Mouse (Mus musculus) CH12.LX (cell line): Measurements from ENCODE around the gene Vmn2r22.
"Not testable (repeated sequence)": the region's sequence is repeated elsewhere in the genome, so short reads cannot be mapped to it uniquely, and the experiment has no call there.

Source experiments
- CTCF ChIP-seq, 2 experiments: IDR thresholded peaks in 1 of 2; conservative IDR thresholded peaks in 1 of 2; 2 replicates each; pipeline ENCODE4 v1.5.1; 2011 to 2012; ENCODE audit warnings: low read depth in 2 of 2, low read length in 2 of 2, improper control_type of control experiment in 1 of 2, inconsistent platforms in 1 of 2, mild to moderate bottlenecking in 1 of 2, moderate library complexity in 1 of 2
- POLR2A ChIP-seq: IDR thresholded peaks from 2 replicates; pipeline ENCODE4 v1.6.1; 2011; ENCODE audit warnings: low read depth, mild to moderate bottlenecking, improper control_type of control experiment, low read length
- USF1 ChIP-seq: IDR thresholded peaks from 2 replicates; pipeline ENCODE4 v1.6.1; 2014; ENCODE audit warnings: low read depth, mild to moderate bottlenecking, inconsistent platforms, low read length, improper control_type of control experiment

GRCm38 (mm10) chr6:123587796-123588328 lies 62.7 kb downstream of the Vmn2r22 start:
- TF ChIP-seq USF1; POLR2A; CTCF (conservative IDR thresholded peaks at IDR 0.05 in 1 of 2, IDR thresholded peaks at IDR 0.05 in 1 of 2; ENCODE audit: low read depth in 2 of 2, low read length in 2 of 2): not testable (repeated sequence)
